Mouse (Mus musculus) myocyte (in vitro differentiated cells): ENCODE measurements around the gene Higd1a.

Source experiments
- CEBPB ChIP-seq: IDR thresholded peaks from 2 replicates; pipeline ENCODE4 v1.6.1; 2011; ENCODE audit warnings: mild to moderate bottlenecking, moderate library complexity; ENCODE audit not compliant: poor library complexity, insufficient read depth, severe bottlenecking
- E2F4 ChIP-seq: IDR thresholded peaks from one replicate; pipeline ENCODE4 v1.6.1; 2011; ENCODE audit warnings: mild to moderate bottlenecking, control low read depth, moderate library complexity; ENCODE audit not compliant: insufficient read depth
- MAX ChIP-seq: IDR thresholded peaks from one replicate; pipeline ENCODE4 v1.6.1; 2011; ENCODE audit warnings: low read depth, mild to moderate bottlenecking, control low read depth
- MYOD1 ChIP-seq, 3 experiments: IDR thresholded peaks; one replicate each; pipeline ENCODE4 v1.6.1; 2011; ENCODE audit warnings: control low read depth in 2 of 3, low read depth in 2 of 3, mild to moderate bottlenecking in 2 of 3, moderate library complexity in 1 of 3; ENCODE audit not compliant: insufficient read length in 2 of 3, control insufficient read depth in 1 of 3
- POLR2A ChIP-seq: IDR thresholded peaks from one replicate; pipeline ENCODE4 v1.6.1; 2011; ENCODE audit warnings: low read depth, mild to moderate bottlenecking, control low read depth, moderate library complexity; ENCODE audit not compliant: insufficient read length
- POLR2AphosphoS2 ChIP-seq: IDR thresholded peaks from one replicate; pipeline ENCODE4 v1.6.1; 2011; ENCODE audit warnings: low read depth, control low read depth; ENCODE audit not compliant: insufficient read length
- SRF ChIP-seq: IDR thresholded peaks from one replicate; pipeline ENCODE4 v1.6.1; 2011; ENCODE audit warnings: low read depth; ENCODE audit not compliant: control insufficient read depth, insufficient read length
- TCF12 ChIP-seq: IDR thresholded peaks from one replicate; pipeline ENCODE4 v1.6.1; 2011; ENCODE audit warnings: mild to moderate bottlenecking, control low read depth; ENCODE audit not compliant: poor library complexity, insufficient read depth, severe bottlenecking
- TCF3 ChIP-seq: IDR thresholded peaks from one replicate; pipeline ENCODE4 v1.6.1; 2011; ENCODE audit warnings: low read depth, control low read depth; ENCODE audit not compliant: insufficient read length
- USF1 ChIP-seq: IDR thresholded peaks from one replicate; pipeline ENCODE4 v1.6.1; 2011; ENCODE audit warnings: low read depth, mild to moderate bottlenecking, control low read depth, moderate library complexity

GRCm38 (mm10) chr9:121869432-121869831, 11.3 kb upstream of the Higd1a start:
- no peak for TF ChIP-seq SRF
- TF ChIP-seq POLR2A: no peak
- TF ChIP-seq POLR2AphosphoS2: no peak
- no peak for TF ChIP-seq MYOD1 (IDR thresholded peaks at IDR 0.05; ENCODE audit: control insufficient read depth in 1 of 3, insufficient read length in 2 of 3, low read depth in 2 of 3)
- no peak for TF ChIP-seq MAX
- TF ChIP-seq E2F4: no peak
- TF ChIP-seq TCF12: no peak
- no peak for TF ChIP-seq TCF3
- TF ChIP-seq USF1: no peak
- TF ChIP-seq CEBPB: no peak
